Mouse (Mus musculus): ENCODE results near the gene Sdhc. TPM values are rescaled to one million over a fixed set of nuclear protein-coding genes. Genes with fewer than 3 reads are reported as not detected.
A peak's percentile ranks its signal among the peaks of the same experiment; 100 is the strongest.

The Sdhc gene
- polyA plus RNA-seq (2012), result 4.9 and 7.2 TPM in 2 replicates

GRCm38 (mm10) chr1:171149974-171150760 is at the start of gene Sdhc, which contains the start of gene Mpz:
Sdhc (minus strand) TSS chr1:171150603.
Mpz (plus strand) TSS chr1:171150711.
- H3K27me3 ChIP-seq (ENCODE audit: control insufficient read depth), result peaks cover 5% of the 10 kb centered on the region
- H3K4me1 ChIP-seq (ENCODE audit: control insufficient read depth), result peaks cover 40% of the 10 kb centered on the region
- TF ChIP-seq TAL1 (IDR thresholded peaks at IDR 0.05; ENCODE audit: low read length), result no peak
- TF ChIP-seq GATA1 (IDR thresholded peaks at IDR 0.05; ENCODE audit: low read length), result no peak
- no peaks in the 10 kb centered on the region for H3K9me3 ChIP-seq (ENCODE audit: control insufficient read depth, low read length)
- H3K36me3 ChIP-seq (ENCODE audit: control insufficient read depth), result peaks cover 15% of the 10 kb centered on the region
- peak within 1 kb of the TSS; percentile 92 for H3K4me3 ChIP-seq (replicated peaks)

GRCm38 (mm10) chr1:171199532-171199931 is 49.1 kb upstream of the Sdhc start:
- Histone ChIP-seq H3K36me3 (ENCODE audit: control insufficient read depth) (no peaks in the 10 kb centered on the region), H3K9me3 (ENCODE audit: control insufficient read depth, low read length) (no peaks in the 10 kb centered on the region), H3K4me3 (replicated peaks) (no peak overlapping the region), H3K4me1 (ENCODE audit: control insufficient read depth) (peaks cover 3% of the 10 kb centered on the region), H3K27me3 (ENCODE audit: control insufficient read depth) (peaks cover 38% of the 10 kb centered on the region)
- TF ChIP-seq TAL1 (IDR thresholded peaks at IDR 0.05; ENCODE audit: low read length), result no peak
- TF ChIP-seq GATA1 (IDR thresholded peaks at IDR 0.05; ENCODE audit: low read length), result no peak

DNA sequence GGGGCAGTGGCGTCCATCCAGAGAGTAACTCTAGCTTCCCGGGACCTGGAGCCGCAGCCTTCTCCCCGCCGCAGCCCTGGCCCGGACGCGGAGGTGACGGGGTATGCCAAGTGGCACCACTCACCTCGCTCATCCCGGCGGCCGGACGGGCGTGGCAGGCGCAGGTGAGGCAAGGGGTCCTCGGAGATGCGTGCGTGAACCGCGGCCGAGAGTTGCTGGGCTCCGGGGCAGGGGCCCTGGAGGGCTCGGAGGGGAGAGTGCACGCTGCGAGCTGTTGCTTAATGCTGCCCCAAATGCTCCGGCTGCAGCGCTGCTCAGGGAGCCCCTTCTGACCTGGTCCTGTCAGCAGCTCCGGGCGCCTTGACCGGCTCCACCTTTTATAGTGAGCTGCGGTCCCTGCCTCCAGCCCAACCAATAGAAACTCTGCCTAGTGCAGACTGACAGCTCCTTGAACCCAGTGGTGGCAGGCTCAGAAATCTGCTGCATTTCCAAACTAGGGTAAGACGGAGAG is 45.5 kb upstream of the Sdhc start, which contains the start of gene Pcp4l1:
TSS of gene Pcp4l1 (minus strand) at position 382 of the 511 bp plus-strand sequence.
- Histone ChIP-seq H3K36me3 (ENCODE audit: control insufficient read depth) (no peaks in the 10 kb centered on the region), H3K27me3 (ENCODE audit: control insufficient read depth) (peaks cover 74% of the 10 kb centered on the region), H3K9me3 (ENCODE audit: control insufficient read depth, low read length) (no peaks in the 10 kb centered on the region), H3K4me3 (replicated peaks) (peak within 1 kb of the TSS; percentile 25), H3K4me1 (ENCODE audit: control insufficient read depth) (peaks cover 3% of the 10 kb centered on the region)
- TF ChIP-seq GATA1 (IDR thresholded peaks at IDR 0.05; ENCODE audit: low read length) (no peak), TAL1 (IDR thresholded peaks at IDR 0.05; ENCODE audit: low read length) (no peak)

DNA sequence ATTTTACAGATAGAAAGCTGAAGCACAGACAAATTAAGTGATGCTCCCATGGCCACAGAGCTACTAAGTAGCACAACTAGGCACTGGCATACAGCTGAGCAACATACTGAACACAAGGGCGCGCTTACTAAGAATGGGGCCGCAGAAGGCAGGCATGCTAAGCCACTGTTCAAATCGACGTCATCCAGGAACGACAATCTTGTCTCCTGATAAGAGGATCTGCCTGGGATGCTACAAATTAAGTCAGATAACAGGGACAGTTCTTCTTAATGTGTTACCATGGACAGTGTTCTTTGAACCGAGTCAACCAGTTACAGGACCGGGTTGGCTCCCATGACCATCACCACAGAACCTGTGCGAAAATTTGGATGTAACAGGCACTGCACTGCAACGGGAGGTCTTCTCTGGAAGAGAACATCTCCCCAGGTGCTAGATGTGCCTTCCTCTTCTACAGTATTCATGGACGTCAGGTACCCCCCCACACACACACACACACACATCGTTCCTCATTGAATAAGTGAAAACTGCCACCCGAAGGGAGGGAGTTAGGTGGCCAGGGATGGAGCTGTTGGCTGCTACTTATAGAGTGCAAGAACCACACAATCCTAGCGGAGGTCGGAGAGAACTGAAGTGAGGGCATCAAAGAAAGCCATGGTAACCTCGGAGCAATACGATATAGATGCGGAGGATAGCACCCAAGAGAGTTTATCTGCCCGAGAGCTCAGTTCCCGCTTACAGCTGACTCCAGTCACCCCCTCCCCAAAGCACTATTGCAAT is 44.8 kb upstream of the Sdhc start:
- no peaks in the 10 kb centered on the region for H3K36me3 ChIP-seq (ENCODE audit: control insufficient read depth)
- peaks cover 3% of the 10 kb centered on the region for H3K4me1 ChIP-seq (ENCODE audit: control insufficient read depth)
- no peak overlapping the region for H3K4me3 ChIP-seq (replicated peaks)
- no peaks in the 10 kb centered on the region for H3K9me3 ChIP-seq (ENCODE audit: control insufficient read depth, low read length)
- no peak for TF ChIP-seq TAL1 (IDR thresholded peaks at IDR 0.05; ENCODE audit: low read length)
- no peak for TF ChIP-seq GATA1 (IDR thresholded peaks at IDR 0.05; ENCODE audit: low read length)
- H3K27me3 ChIP-seq (ENCODE audit: control insufficient read depth), result peaks cover 81% of the 10 kb centered on the region

DNA sequence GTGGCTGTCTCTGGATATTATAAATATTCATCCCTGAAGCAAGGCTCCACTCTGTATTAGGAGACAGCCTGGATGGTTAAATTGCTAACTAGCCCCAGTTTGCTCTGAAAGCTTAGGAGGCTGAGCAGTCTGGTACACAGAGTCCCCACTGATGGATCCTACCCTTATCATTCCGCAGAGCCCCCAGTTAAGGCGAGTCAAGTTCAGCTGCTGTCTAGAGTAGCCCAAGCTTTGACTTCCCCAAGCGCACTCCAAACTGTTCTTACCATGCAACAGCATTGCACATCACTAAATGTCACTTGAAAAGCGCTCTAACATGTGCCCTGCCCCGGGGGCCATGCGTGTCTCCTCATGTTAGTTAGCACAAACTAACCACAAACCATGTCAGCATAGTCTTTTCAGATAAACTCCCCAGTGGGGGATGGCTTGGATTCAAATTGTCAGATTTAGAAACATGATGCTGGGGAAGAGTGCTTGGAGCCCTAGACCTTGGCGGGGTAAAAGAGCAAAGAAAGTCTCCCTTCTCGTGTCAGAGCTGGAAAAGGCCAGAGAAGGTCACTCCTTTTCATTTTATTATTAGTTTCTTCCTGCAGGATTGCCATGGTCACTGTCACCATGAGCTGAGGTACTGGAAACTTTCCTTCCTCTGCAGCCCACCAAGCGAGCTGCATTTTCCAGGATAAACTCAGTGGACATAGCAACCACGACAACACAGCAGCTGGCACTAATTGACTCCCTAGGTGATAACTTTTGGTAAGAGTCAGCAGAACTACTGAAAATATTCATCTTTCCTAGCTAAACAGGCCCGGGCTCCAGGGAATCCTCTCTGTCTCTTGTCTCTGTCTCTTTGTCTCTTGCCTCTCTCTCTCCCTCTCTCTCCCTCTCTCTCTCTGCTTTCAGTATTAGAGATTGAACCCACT is 43.8 kb upstream of the Sdhc start:
- Histone ChIP-seq H3K27me3 (ENCODE audit: control insufficient read depth) (peaks cover 87% of the 10 kb centered on the region), H3K4me1 (ENCODE audit: control insufficient read depth) (no peaks in the 10 kb centered on the region; the same call in 1 of the 2 replicates), H3K4me3 (replicated peaks) (no peak overlapping the region), H3K36me3 (ENCODE audit: control insufficient read depth) (no peaks in the 10 kb centered on the region), H3K9me3 (ENCODE audit: control insufficient read depth, low read length) (no peaks in the 10 kb centered on the region)
- TF ChIP-seq GATA1 (IDR thresholded peaks at IDR 0.05; ENCODE audit: low read length) (no peak), TAL1 (IDR thresholded peaks at IDR 0.05; ENCODE audit: low read length) (no peak)

DNA sequence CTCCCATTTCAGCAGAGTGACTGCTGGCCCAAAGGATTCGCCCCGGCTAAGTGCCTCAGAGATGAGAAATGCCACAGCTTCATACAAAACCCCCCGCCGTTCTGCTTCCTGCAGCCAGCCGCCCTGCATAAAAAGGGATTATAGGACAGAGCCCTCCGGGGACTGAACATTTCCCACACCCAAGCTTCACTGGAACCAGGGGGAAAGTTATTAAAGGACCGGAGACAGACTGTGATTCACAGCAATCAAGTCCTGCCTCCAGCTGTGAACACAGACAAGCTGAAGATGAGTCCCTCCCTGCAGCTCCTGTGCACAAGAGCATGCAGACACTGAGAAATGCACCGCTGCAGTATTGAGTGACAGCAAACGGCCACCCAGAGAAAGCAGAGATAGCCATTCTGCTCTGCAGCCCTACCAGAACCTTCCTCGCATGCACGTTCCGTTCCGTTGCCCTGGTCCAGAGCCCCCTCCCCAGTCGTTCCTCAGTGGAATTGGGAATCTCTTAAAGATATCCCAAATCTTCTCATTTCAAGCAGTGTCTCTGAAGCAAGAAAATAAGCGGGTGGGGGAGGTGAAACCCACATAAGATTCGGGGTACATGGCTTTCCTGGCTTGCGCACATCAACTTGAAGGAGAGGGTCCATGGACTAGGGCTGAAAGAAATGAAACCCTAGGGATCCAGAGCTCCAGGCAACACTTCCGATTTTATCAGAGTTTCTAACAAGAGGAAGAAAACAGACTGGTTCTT is 42.9 kb upstream of the Sdhc start:
- H3K9me3 ChIP-seq (ENCODE audit: control insufficient read depth, low read length), result no peaks in the 10 kb centered on the region
- no peaks in the 10 kb centered on the region for H3K36me3 ChIP-seq (ENCODE audit: control insufficient read depth)
- no peaks in the 10 kb centered on the region; the same call in 1 of the 2 replicates for H3K4me1 ChIP-seq (ENCODE audit: control insufficient read depth)
- peaks cover 86% of the 10 kb centered on the region for H3K27me3 ChIP-seq (ENCODE audit: control insufficient read depth)
- TF ChIP-seq TAL1 (IDR thresholded peaks at IDR 0.05; ENCODE audit: low read length) (no peak), GATA1 (IDR thresholded peaks at IDR 0.05; ENCODE audit: low read length) (no peak)
- no peak overlapping the region for H3K4me3 ChIP-seq (replicated peaks)

DNA sequence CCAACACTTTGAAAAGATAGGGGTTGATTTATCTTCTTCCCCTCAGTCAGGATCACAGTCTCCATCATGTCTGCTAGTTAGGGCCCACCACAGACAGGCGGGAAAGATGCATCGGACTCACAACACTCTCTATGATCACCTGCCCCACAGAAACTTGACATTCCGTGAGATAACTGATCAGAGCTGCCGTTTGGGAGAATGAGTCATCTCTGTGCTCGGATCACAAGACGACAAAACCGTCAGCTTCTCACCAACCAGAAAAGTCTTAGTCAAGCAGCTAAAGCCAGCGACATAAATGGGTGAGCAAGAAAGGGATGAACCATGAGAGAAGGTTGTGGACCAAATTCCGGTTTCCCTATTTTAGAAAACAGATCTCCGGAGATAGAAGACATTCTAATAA is 41.9 kb upstream of the Sdhc start:
- peaks cover 88% of the 10 kb centered on the region for H3K27me3 ChIP-seq (ENCODE audit: control insufficient read depth)
- no peak for TF ChIP-seq TAL1 (IDR thresholded peaks at IDR 0.05; ENCODE audit: low read length)
- TF ChIP-seq GATA1 (IDR thresholded peaks at IDR 0.05; ENCODE audit: low read length), result no peak
- no peak overlapping the region for H3K4me3 ChIP-seq (replicated peaks)
- no peaks in the 10 kb centered on the region for H3K36me3 ChIP-seq (ENCODE audit: control insufficient read depth)
- H3K9me3 ChIP-seq (ENCODE audit: control insufficient read depth, low read length), result no peaks in the 10 kb centered on the region
- no peaks in the 10 kb centered on the region; the same call in 1 of the 2 replicates for H3K4me1 ChIP-seq (ENCODE audit: control insufficient read depth)

- no peak overlapping the region for H3K4me3 ChIP-seq (replicated peaks)
- TF ChIP-seq TAL1 (IDR thresholded peaks at IDR 0.05; ENCODE audit: low read length) (no peak), GATA1 (IDR thresholded peaks at IDR 0.05; ENCODE audit: low read length) (no peak)
- no peaks in the 10 kb centered on the region for H3K36me3 ChIP-seq (ENCODE audit: control insufficient read depth)
- peaks cover 73% of the 10 kb centered on the region for H3K27me3 ChIP-seq (ENCODE audit: control insufficient read depth)
- no peaks in the 10 kb centered on the region for H3K9me3 ChIP-seq (ENCODE audit: control insufficient read depth, low read length)
- no peaks in the 10 kb centered on the region; the same call in 1 of the 2 replicates for H3K4me1 ChIP-seq (ENCODE audit: control insufficient read depth)
These were observed 40.4 kb upstream of the Sdhc start for GRCm38 (mm10) chr1:171190832-171191231.
